Mouse (Mus musculus): ENCODE measurements around the gene Src. TPM values are rescaled to one million over a fixed set of nuclear protein-coding genes. Genes with fewer than 3 reads are reported as not detected.
"Not testable (repeated sequence)": the region's sequence is repeated elsewhere in the genome, so short reads cannot be mapped to it uniquely, and the experiment has no call there.

The Src gene
- total RNA-seq, 1 experiment from 2014 or later, result 0.47 TPM

DNA sequence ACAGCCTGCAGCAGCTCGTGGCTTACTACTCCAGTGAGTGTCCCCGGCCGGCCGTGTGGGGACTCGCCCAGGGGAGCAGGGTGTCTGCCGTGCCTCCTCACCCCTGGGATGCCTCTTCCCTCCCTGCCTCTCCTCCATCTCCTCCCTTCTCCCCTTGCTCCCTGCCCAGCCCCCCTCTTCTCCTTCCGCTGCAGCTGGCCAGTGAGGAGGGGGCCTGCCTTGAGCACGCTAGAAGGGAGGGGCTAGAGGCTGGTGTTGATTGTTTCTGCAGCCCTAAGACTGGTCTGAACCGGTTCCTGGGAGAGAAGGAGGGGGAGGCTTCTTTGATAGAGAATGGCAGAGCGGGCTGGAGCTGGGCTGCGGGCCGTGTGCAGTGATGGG, 46.5 kb downstream of the Src start:
- ATAC-seq (ENCODE audit: extremely low read depth, insufficient number of reproducible peaks, low FRiP score, poor library complexity, severe bottlenecking), result no peak

DNA sequence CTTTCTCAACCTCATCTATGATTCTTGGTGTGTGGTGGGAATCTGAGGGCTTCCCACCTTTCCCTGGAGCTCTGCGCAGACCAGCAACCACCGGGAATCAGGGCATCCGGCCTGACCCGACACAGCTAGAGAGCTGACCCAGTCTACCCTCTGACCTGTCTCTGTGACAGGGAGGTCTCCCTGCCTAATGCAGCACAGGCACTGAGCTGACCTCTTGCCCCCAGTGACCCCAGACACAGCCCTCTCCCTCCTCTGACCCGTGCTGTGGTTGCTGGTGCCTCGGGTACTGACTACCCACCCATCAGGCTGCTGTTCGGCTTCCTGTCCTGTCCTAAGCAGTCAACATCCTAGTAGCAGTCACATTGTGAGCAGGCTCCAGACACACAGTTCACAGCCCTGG, 48.6 kb downstream of the Src start:
- ATAC-seq (ENCODE audit: extremely low read depth, insufficient number of reproducible peaks, low FRiP score, poor library complexity, severe bottlenecking), result no peak

GRCm38 (mm10) chr2:157468130-157468796, 50.0 kb downstream of the Src start:
- no peak for ATAC-seq (ENCODE audit: extremely low read depth, insufficient number of reproducible peaks, low FRiP score, poor library complexity, severe bottlenecking)

GRCm38 (mm10) chr2:157471292-157471691, 53.0 kb downstream of the Src start:
- ATAC-seq (ENCODE audit: extremely low read depth, insufficient number of reproducible peaks, low FRiP score, poor library complexity, severe bottlenecking), result no peak

- ATAC-seq (ENCODE audit: extremely low read depth, insufficient number of reproducible peaks, low FRiP score, poor library complexity, severe bottlenecking), result no peak
Observed at GRCm38 (mm10) chr2:157471737-157472136, 53.5 kb downstream of the Src start.

DNA sequence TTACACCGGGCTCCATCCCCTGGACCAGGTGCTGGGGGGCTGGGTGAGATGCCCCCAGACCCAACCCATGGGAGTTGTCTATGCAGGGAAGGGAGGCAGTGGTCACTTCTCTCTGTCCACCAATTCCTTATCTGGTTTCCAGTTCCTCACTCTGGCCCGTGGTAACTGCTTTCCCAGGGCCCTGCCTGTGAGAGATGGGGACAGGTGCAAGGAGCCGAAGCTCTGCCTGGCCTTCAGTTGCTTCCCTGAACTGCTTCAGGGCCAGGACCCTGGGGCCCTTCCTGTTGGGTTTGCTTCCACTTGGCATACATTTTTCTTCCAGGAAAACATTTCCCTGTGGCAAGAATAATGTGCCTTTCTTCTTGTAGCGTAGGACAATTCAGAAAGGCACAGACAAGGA, 54.2 kb downstream of the Src start:
- no peak for ATAC-seq (ENCODE audit: extremely low read depth, insufficient number of reproducible peaks, low FRiP score, poor library complexity, severe bottlenecking)

DNA sequence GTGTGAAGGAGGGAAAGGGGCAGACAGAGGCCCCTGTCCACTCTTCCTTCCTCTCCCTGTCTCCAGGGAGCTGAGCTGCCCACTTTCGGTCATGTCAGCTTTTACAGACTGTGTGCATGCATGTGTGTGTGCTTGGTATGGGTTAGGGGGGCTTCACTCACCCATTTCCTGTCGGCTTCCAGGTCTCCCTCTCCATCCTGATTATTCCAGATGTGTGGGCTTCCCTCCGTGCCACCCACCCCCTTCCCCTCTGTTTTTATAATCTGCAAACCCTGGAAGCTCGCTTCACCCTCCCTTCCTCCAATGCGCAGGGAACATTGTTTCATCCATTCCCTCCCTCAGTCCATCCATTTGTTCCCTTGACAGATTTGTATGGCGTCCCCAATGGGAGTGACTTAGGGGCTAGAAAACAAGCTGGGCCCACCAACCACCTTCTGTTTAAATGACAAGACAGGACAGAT, 56.1 kb downstream of the Src start:
- ATAC-seq (ENCODE audit: extremely low read depth, insufficient number of reproducible peaks, low FRiP score, poor library complexity, severe bottlenecking), result no peak

- no peak for ATAC-seq (ENCODE audit: extremely low read depth, insufficient number of reproducible peaks, low FRiP score, poor library complexity, severe bottlenecking)
Observed at GRCm38 (mm10) chr2:157475437-157476379, 57.5 kb downstream of the Src start.

DNA sequence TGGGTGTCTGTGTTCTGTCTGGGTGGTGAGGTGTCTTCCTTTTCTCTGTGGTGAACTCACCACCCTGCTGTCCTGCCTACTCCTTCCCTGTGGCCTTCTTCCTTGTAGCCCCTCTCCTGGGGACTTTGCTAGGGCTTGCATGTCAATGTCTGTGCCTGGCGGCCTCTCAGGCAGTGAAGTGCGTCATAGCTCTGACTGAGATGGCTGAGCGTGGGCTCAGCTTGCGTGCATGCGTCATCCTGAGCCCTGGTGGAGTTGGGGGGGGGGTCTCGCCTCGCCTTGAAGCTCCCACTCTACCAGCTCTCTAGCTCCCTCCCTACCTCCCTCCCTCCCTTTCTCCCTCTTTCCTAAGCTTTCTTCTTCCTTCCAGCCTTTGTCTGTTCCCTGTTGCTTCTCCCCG, 60.4 kb downstream of the Src start:
- no peak for ATAC-seq (ENCODE audit: extremely low read depth, insufficient number of reproducible peaks, low FRiP score, poor library complexity, severe bottlenecking)

GRCm38 (mm10) chr2:157479858-157480568, 61.8 kb downstream of the Src start:
- ATAC-seq (ENCODE audit: extremely low read depth, insufficient number of reproducible peaks, low FRiP score, poor library complexity, severe bottlenecking), result 0 out of 2 replicates have a peak, but pooled peaks have one; percentile 24

DNA sequence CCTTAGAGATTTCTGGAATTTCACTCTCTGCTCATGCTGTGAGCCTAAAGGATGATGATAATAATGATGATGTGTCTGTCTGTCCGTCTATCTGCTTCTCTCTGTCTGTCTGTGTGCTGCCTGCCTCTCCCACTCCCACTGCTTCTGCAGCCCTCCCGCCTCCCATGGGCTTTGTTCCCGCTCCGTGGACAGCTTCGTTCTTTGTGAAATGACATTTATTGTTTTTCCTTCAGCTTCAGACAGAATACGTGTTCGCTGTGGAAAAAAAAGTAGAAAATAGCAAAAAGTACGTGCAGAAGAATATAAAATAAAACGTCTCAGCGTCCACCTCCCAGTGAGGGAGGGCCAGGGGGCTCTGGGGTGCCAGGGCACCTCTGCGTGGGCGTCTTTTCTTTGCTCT, 64.5 kb downstream of the Src start:
- ATAC-seq (ENCODE audit: extremely low read depth, insufficient number of reproducible peaks, low FRiP score, poor library complexity, severe bottlenecking), result no peak

DNA sequence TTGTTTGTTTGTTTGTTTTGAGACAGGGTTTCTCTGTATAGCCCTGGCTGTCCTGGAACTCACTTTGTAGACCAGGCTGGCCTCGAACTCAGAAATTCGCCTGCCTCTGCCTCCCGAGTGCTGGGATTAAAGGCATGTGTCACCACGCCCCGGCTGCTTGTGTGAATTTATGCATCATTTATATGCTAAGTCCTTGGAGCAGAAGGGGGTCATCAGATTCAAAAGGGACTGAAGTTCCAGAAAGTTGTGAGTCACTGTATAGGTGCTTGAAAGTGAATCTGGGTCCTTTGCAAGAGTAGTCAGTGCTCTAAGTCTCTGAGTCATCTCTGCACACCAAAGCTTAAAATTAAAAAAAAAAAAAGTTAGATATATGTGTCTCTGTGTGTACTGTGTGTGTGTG, 68.3 kb downstream of the Src start:
- not testable (repeated sequence) for ATAC-seq (ENCODE audit: extremely low read depth, insufficient number of reproducible peaks, low FRiP score, poor library complexity, severe bottlenecking)

DNA sequence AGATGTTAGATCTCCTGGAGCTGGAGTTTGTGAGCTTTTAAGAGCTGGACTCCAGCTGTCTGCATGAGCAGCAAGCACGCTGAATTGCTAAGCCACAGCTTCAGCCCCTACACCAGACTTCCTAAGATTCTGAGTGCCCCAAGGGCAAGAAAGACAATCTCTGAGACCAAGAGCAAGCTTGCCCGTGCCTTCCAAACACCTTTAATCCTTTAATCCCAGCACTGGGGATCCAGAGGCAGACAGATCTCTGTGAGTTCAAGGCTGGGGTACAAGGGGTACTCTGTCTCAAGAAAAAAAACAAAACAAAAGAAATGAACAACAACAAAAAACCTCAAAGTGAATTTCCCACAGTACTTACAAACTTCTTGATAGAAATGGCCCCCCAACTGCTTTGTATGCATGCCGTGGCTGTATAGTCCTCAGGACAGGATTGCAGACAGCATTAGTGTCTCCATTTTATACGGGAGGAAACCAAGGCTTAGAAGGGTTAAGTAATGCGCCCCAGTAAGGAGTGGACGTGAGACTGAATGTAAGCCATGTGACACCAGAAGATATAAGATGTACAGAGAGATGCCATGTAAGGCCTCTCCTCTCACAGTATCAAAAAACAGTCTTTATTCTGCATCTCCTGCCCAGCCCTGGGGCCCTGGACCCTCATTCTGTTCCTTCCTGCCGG, 68.9 kb downstream of the Src start:
- ATAC-seq (ENCODE audit: extremely low read depth, insufficient number of reproducible peaks, low FRiP score, poor library complexity, severe bottlenecking), result no peak

- no peak for ATAC-seq (ENCODE audit: extremely low read depth, insufficient number of reproducible peaks, low FRiP score, poor library complexity, severe bottlenecking)
Observed at GRCm38 (mm10) chr2:157487733-157488175, 69.5 kb downstream of the Src start.

- ATAC-seq (ENCODE audit: extremely low read depth, insufficient number of reproducible peaks, low FRiP score, poor library complexity, severe bottlenecking), result no peak
Observed at GRCm38 (mm10) chr2:157493240-157493639, 75.0 kb downstream of the Src start.

- ATAC-seq (ENCODE audit: extremely low read depth, insufficient number of reproducible peaks, low FRiP score, poor library complexity, severe bottlenecking), result no peak
Observed at GRCm38 (mm10) chr2:157498529-157498928, 80.3 kb downstream of the Src start.

- peak; percentile 79 for ATAC-seq (ENCODE audit: extremely low read depth, insufficient number of reproducible peaks, low FRiP score, poor library complexity, severe bottlenecking)
Observed at GRCm38 (mm10) chr2:157500364-157500763, 82.1 kb downstream of the Src start.

DNA sequence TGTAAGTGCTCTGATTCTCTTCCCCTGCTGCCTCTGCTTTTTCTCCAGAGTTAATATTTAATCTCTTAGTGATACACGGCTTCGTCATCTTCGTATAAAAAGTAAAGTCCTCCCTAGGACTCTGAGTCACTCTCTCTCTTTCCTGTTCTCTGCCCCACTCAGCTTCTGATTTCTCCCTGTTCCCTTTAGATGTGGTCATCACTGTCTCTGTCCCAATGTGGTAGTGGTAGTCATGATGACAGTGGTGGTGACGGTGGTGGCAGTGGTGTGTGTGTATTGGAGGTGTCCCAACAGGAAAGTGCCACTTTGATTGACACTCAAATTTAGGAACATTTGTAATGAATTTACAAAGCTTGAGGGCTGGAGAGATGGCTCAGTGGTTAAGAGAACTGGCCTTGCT, 83.1 kb downstream of the Src start:
- 0 out of 2 replicates have a peak, but pooled peaks have one; percentile 17 for ATAC-seq (ENCODE audit: extremely low read depth, insufficient number of reproducible peaks, low FRiP score, poor library complexity, severe bottlenecking)

DNA sequence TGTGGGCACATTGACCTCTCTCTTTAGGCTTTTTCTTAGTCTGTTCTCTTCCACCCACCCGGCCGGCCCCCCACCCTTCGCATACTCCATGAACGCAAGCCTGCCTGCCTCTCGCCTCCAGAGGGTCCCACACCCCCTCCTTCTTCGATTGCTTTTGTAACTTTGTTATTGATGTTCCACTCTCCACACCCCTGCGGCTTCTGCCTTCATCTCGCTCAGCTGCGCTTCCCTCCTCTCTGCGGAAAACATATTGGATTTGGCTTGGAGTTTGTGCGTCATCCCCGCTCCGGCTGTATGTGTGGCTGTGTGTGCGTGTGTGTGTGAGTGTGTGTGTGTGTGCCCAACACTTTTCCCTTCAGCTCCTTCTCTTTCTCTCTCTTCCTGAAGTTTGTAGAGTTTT, 88.5 kb downstream of the Src start:
- no peak for ATAC-seq (ENCODE audit: extremely low read depth, insufficient number of reproducible peaks, low FRiP score, poor library complexity, severe bottlenecking)
